Mouse (Mus musculus) cerebellum, adult 2 months (tissue): ENCODE data around the gene Wdtc1. TPM values are rescaled to one million over a fixed set of nuclear protein-coding genes. Genes with fewer than 3 reads are reported as not detected.

ENCODE experiments used
- DNase-seq, 2 experiments: peaks; one replicate each; pipeline ENCODE4 v3.0.0; 2021
- H3K27ac ChIP-seq: fragments of 200-500 bp; 2 replicates; pipeline ENCODE4 v1.5.1; 2012; ENCODE audit warnings: low read length, control low read depth, inconsistent platforms; ENCODE audit not compliant: insufficient read depth
- H3K27me3 ChIP-seq: fragments of 200-500 bp; 2 replicates; pipeline ENCODE4 v1.6.1; 2012; ENCODE audit warnings: inconsistent platforms, mild to moderate bottlenecking, low read length, moderate library complexity; ENCODE audit not compliant: control insufficient read depth, insufficient read depth
- H3K4me1 ChIP-seq: fragments of 200-500 bp; 2 replicates; pipeline ENCODE4 v1.6.1; 2011; ENCODE audit warnings: low read length; ENCODE audit not compliant: control insufficient read depth, insufficient read depth
- H3K4me3 ChIP-seq: fragments of 200-500 bp; replicated peaks from 2 replicates; pipeline ENCODE3; 2011; ENCODE audit warnings: mild to moderate bottlenecking, low read depth, low read length, control low read depth; ENCODE audit not compliant: insufficient read depth
- CTCF ChIP-seq: fragments of 200-500 bp; IDR thresholded peaks from 2 replicates; pipeline ENCODE4 v1.5.1; 2011; ENCODE audit warnings: low read depth, mild to moderate bottlenecking, control low read depth, low read length, moderate library complexity, borderline replicate concordance; ENCODE audit not compliant: insufficient read depth
- POLR2A ChIP-seq: fragments of 200-500 bp; IDR thresholded peaks from 2 replicates; pipeline ENCODE4 v1.6.1; 2011; ENCODE audit warnings: low read length, control low read depth, borderline replicate concordance; ENCODE audit not compliant: insufficient read depth
- WGBS: fragments of 180-500 bp; shearing (Covaris S2); methylation state at CpG from one replicate; pipeline ENCODE4 v1.1.7; 2018; 5-methylcytosine and 5-hydroxymethylcytosine counted together
- polyA plus RNA-seq: library from polyadenylated mRNA; depleted of rRNA; stranded (reverse); fragments of >200 nt; gene quantifications from 2 replicates; pipeline ENCODE4 v1.2.3, GENCODE M21; 2012

The Wdtc1 gene
- polyA plus RNA-seq, 1 experiment = 46.6 TPM

- no peak overlapping the region for H3K4me3 ChIP-seq
- TF ChIP-seq CTCF (no peak), POLR2A (no peak)
- H3K27ac ChIP-seq = 0 out of 2 replicates have a peak overlapping the region, but pooled peaks have one; percentile 55
- no peak for DNase-seq
- H3K4me1 ChIP-seq = peaks cover 13% of the 10 kb centered on the region
- 32% methylated on average over 7 of the region's 7 CpGs for WGBS
- H3K27me3 ChIP-seq = no peaks in the 10 kb centered on the region
These were observed 71.8 kb downstream of the Wdtc1 start for GRCm38 (mm10) chr4:133281513-133281912.

- H3K4me1 ChIP-seq = peaks cover 17% of the 10 kb centered on the region
- H3K27ac ChIP-seq = no peak overlapping the region; the same call in 1 of the 2 replicates
- no peak for TF ChIP-seq CTCF
- no peak for TF ChIP-seq POLR2A
- no peak overlapping the region for H3K4me3 ChIP-seq
- no peak for DNase-seq
- 79% methylated on average over 3 of the region's 3 CpGs for WGBS
- H3K27me3 ChIP-seq = no peaks in the 10 kb centered on the region
These were observed 74.8 kb downstream of the Wdtc1 start for GRCm38 (mm10) chr4:133278482-133278881.

DNA sequence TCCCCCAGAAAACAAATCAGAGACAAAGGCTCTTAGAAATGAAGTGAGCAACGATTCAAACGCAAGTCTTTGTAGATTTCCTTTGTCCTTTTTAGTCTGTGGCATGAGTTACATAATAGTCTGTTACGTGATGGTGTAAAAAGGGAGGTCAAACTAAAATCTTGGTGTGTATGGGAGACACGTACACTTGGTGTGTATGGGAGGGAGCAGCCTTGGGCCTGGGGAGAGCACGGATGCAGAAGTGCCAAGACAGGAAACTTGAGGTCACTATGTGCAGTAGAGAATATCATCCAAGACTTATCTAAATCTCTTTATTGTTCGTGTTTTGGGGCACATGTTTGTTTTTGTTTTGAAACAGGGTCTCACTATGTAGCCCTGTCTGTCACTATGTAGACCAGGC, 75.2 kb downstream of the Wdtc1 start:
- WGBS = 18% methylated on average over 6 of the region's 6 CpGs
- H3K4me1 ChIP-seq = peaks cover 17% of the 10 kb centered on the region
- peak overlapping the region; percentile 26; the same call in 1 of the 2 replicates for H3K27ac ChIP-seq
- peak overlapping the region; percentile 91 for H3K4me3 ChIP-seq
- H3K27me3 ChIP-seq = no peaks in the 10 kb centered on the region
- DNase-seq = no peak
- no peak for TF ChIP-seq CTCF

DNA sequence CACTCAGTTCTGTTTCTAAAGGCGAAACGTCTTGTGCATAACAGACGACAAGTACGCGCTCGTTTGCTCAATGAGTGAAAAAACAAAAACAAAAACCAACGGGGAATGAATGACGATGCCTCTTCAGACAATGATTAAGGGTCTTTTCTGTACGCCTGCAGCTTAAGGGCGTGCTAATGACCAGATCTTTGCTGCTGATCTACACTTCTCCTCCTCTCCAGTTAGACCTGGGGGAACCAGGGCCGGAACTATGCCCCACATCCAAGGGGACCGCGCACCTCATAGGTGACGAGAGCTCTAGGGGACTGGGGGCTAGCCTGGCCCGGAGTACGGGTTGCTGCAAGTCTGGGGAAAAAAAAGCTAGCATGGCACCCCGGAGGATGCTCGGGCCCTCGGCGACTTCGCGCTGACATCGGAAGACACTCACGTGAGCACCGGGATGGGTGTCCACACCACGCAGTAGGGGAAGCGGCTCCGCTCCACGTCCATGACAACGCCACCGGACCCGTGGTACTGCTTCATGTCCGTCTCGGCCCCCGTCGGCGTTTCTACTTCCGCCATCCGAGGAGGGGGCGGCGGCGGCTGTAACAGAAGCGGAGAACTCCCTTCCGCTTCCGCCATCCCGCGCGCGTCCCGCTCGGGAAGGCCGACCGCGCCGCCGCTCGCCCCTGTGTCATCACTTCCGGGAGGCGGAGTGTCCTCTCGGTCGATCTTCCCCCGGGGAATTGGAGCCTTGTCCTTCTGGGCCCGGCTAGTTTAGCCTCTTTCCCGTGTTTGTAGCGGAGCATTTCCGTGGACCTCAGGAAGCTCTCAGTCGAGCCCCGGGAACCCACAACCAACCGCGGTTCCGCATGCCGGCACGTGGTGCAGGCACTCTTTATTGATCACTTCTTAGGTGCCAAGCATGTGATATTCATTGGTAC, 75.9 kb downstream of the Wdtc1 start, which contains the start of gene Tmem222:
Gene Tmem222 (minus strand): TSS at position 689 of the 923 bp plus-strand sequence.
- Histone ChIP-seq H3K27ac (peak within 1 kb of the TSS; percentile 27), H3K4me3 (peak within 1 kb of the TSS; percentile 91), H3K27me3 (no peaks in the 10 kb centered on the region), H3K4me1 (peaks cover 16% of the 10 kb centered on the region)
- under 1% methylated on average over 73 of the region's 73 CpGs for WGBS
- TF ChIP-seq CTCF (no peak), POLR2A (peak; percentile 64; the same call in 1 of the 2 replicates)
- peak; percentile 95 to 98 for DNase-seq

DNA sequence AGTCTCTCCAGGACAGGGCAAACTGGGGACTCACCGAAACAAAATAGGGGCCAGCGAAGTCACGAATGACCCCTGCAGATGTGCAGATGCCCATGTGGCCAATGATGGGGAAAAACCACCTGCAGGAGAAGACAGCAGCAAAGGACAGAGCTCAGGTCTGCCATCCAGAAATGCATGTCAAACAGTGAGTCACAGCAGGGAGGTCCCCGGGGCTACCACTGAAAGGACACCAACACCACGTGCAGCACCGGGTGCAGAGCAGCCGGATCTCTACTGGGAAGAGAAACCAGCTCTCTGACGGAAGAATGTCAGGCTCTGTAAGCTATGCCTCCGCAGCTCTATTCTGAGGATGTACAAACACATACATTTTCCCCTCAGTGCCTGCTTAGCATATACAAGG, 82.4 kb downstream of the Wdtc1 start:
- WGBS = 66% methylated on average over 9 of the region's 9 CpGs
- Histone ChIP-seq H3K27me3 (no peaks in the 10 kb centered on the region), H3K27ac (peak overlapping the region; percentile 21; the same call in 1 of the 2 replicates), H3K4me3 (no peak overlapping the region), H3K4me1 (peaks cover 12% of the 10 kb centered on the region)
- no peak for DNase-seq
- TF ChIP-seq POLR2A (no peak), CTCF (no peak)

- H3K4me3 ChIP-seq = no peak overlapping the region
- no peak for DNase-seq
- no peak overlapping the region for H3K27ac ChIP-seq
- WGBS = 51% methylated on average over 3 of the region's 3 CpGs
- no peaks in the 10 kb centered on the region for H3K27me3 ChIP-seq
- no peak for TF ChIP-seq POLR2A
- no peak for TF ChIP-seq CTCF
- peaks cover 7% of the 10 kb centered on the region for H3K4me1 ChIP-seq
These were observed 83.7 kb downstream of the Wdtc1 start for GRCm38 (mm10) chr4:133269596-133269995.

- H3K4me1 ChIP-seq = peaks cover 7% of the 10 kb centered on the region
- TF ChIP-seq POLR2A = no peak
- no peak for TF ChIP-seq CTCF
- 94% methylated on average over 3 of the region's 3 CpGs for WGBS
These were observed 84.3 kb downstream of the Wdtc1 start for GRCm38 (mm10) chr4:133268931-133269330.

More at GRCm38 (mm10) chr4:133268931-133269330, 84.3 kb downstream of the Wdtc1 start:
- no peak overlapping the region for H3K27ac ChIP-seq
- DNase-seq = no peak
- no peak overlapping the region for H3K4me3 ChIP-seq
- no peaks in the 10 kb centered on the region for H3K27me3 ChIP-seq
